Mouse (Mus musculus) fat pad, adult 2 months (tissue): ENCODE results near the gene Ankfn1.

ENCODE experiments used
- DNase-seq: peaks from one replicate; pipeline ENCODE4 v3.0.0-alpha.2; 2011; ENCODE audit warnings: low read depth, low spot score; ENCODE audit errors: extremely low read depth

The Ankfn1 gene

DNA sequence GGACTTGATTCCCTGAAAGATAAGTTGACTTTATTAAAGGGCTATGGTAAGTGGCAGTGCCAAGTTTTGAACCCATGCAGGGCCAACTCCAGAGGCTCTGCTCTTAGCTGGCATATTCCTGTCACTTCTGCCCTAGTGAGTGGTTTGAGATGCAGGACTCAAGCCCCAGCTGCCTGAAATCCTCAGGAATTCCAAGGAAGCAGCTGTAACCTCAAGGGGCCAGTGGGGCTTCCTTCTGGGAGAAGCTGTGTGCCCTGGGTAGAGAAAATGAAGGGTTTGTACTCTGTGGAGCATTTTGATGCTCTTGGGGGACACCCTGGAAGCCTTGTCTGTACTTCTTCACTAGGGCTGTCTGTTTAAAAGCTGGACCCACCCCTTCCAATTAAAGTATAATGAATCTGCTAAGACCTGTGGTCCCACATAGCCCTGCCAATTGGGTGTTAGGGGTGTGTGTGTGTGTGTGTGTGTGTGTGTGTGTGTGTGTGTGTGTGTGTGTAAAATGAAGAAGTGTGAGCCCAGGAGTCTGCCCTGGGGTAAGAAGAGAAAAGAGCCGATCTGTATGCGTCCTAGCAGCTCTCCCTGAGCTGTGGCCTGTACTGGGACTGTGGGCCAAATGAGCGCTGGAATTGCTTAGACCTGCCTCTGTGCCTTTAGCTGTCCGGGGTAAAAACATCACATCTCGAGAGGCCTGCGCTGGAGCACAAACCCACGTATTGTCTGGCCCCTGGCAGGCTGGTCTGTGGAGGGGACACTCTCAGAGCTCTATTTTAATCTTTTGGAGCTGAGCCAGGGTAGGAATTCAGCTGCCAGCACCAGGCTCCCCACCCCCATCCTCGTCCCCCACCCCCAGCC is 395.4 kb downstream of the Ankfn1 start:
- DNase-seq, result no peak

DNA sequence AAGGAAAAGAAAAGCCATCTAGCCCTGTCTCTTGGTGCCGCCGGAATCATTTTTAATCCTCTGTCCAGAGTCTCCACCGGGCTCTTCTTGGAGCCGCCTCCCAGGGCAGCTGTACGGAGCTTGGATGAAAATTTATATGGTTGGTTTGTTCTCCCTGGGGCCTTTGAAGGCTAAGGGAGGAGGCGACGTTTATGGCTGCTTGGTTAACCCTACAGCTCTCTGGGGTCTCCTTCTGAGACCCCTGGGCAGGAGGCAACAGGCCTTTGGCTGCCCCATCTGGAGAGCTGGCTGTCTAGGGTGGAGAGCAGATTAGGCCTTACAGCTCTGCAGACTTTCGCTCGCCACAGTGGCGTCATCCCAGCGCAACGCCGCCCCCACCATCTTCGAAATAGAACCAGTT is 406.5 kb downstream of the Ankfn1 start:
- no peak for DNase-seq

DNA sequence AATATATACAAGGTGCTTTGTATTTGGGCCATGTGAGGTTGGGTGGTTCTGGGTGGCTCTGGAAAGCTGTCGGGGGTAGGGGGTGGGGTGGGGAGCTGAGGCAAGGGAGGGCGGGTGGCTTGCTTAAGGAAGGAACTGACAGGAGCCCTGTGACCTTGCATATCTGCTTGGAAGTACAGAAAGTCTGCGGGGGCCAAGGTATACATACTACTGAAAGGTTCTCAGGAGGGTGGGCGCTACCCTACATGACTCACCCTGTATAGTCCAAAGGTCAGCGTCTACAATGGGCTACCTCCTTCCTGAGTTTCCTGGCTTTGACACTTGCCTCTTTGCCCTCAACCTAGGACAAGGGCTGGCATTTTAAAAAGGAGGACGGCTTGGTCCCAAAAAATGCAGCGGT is 407.1 kb downstream of the Ankfn1 start:
- no peak for DNase-seq

DNA sequence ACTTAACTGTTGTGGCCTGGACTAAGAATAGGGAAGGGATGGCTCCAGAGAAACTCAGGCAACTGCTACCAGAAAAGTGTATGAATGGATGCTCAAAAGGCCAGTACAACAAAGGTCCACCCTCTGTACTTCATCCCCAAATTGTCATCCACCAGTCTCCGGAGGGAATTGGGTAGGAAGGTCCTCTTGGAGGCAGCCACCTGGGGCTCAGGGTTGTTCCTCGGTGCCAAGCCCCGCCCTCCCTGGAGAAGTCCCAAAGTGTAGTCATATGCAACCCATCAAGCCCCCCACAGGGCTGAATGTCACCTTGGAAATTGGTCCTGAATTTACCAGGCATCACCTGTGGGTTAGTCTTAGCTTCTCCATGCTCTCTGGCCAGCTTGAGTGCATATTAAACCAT is 413.5 kb downstream of the Ankfn1 start:
- no peak for DNase-seq

DNA sequence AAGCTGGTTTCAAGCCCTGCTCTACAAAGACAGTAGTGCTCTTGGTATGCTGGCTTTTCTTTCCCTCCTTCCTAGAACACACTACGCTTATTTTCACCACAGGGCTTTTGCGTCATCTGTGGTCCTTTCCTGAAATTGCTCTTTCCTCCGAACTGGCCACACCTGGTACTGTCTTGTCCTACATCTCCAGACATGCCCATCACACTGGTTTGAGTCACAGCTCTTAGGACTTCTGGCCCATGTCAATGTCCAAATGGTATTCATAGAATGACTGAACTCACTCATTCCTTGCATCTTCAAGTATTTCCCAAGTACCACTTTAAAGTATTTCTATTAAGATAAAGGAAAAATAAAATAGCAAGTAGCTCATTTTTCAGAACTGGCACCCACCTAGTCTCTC is 416.6 kb downstream of the Ankfn1 start:
- DNase-seq, result no peak

DNA sequence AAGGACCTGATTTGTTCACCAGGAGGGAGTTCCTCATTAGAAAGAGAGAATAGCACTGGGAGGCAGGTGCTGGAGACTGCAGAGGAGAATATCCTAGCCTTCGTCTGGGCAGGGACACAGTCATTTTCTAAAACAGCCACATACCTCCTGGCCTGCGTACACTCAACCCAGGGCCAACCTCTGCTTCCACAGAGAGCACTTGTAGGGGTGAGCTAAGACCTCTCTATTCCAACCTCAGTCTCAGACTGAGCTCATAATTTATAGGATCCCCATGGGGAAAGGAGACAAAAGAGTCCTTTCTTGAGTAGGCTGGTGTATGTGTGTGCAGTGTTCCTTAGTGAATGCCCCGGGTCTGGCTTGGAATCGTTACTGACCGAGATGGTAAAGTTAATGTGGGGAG is 418.9 kb downstream of the Ankfn1 start:
- DNase-seq, result no peak

DNA sequence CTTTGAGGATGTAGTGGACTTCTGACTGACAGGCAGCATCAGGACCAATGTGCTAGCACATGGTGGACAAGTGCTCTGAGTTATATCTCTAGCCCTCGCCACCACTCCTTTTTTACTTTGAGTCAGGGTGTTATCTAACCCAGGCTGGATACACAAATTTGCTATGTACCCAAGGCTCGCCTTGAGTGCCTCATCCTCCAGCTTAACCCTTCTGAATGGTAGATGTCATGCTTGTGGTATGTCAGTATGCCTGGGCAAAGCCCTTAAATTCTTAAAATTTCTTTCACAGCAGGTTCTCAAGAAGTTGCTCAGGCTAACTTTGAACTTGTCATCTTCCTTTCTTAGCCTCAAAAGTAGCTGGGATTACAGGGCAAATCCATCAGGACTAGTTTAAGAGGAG is 421.0 kb downstream of the Ankfn1 start:
- DNase-seq, result no peak

DNA sequence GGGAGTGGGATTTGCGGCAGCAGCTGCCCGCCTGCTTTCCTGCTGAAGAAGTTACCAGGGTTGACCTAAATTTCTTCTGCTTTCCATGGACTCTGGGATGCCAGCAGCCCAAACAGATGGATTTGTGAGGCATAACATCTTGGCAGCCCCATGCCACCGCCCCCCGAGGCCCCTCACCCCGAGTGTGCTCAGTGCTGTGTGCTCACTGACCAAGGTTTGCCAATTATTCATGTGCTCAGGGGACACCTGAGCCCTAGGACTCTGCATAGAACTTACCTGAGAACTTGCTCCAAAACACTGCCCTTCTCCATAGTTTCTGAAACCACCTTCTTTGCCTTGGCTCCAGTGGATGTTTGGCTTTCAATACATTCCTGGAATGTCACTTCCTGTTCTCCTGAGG is 421.4 kb downstream of the Ankfn1 start:
- no peak for DNase-seq

DNA sequence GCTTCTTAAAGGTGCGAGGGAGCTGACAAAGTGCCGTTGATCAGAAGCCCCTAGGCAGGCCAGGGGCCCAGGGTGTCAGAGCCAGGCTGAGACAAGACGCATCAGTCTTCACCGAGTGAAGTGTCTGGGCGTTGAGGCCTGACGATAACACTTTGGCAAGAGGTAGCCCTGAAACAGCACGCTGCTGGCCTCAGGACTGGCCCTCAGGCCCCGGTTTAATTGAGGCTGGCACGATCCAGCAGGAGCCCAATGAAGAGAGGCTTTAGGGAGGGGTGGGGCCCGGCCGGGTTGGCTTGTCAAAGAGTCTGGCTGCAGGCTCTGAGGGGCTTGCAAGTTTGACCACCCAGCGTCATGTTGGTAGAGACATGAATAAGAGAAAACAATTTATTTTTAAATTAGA is 437.2 kb downstream of the Ankfn1 start:
- DNase-seq, result no peak
